In genomic region chr5:144963817-144964261, GRCm38 (mm10) we compare ENCODE assay signal across 8 mouse cellular contexts. TPM values are rescaled to one million over a fixed set of nuclear protein-coding genes. Genes with fewer than 3 reads are reported as not detected.
A peak's percentile ranks its signal among the peaks of the same experiment; 100 is the strongest.
DNase-seq lines count a peak whose midpoint lies in the region; ATAC-seq and TF ChIP-seq lines count a peak whose summit lies in the region.

No protein-coding gene starts in this region.

- TF ChIP-seq EP300 in ES-Bruce4 (IDR thresholded peaks at IDR 0.05; ENCODE audit: insufficient read depth, low read depth, low read length) = no peak

- TF ChIP-seq CTCF in ES-Bruce4 (IDR thresholded peaks at IDR 0.05; ENCODE audit: low read depth, low read length) = no peak
- TF ChIP-seq CTCF in lung, adult 2 months (IDR thresholded peaks at IDR 0.05; ENCODE audit: insufficient read depth, low read length) = no peak

- 0 out of 2 replicates have a peak overlapping the region, but pooled peaks have one; percentile 9 for H3K27ac ChIP-seq in ES-Bruce4 (ENCODE audit: insufficient read depth, low read length)
- peak overlapping the region; percentile 88 for H3K27ac ChIP-seq in forebrain, embryonic 15.5 days (replicated peaks)
- H3K27ac ChIP-seq in neural tube, embryonic 13.5 days (replicated peaks) = peak overlapping the region; percentile 69

- peak overlapping the region; percentile 63 for H3K4me3 ChIP-seq in ES-Bruce4 (ENCODE audit: low read depth, low read length)
- H3K4me3 ChIP-seq in forebrain, embryonic 15.5 days = peak overlapping the region; percentile 96
- H3K4me3 ChIP-seq in lung, adult 2 months (replicated peaks; ENCODE audit: extremely low read depth, low read depth, low read length) = peak overlapping the region; percentile 44
- peak overlapping the region; percentile 91 for H3K4me3 ChIP-seq in neural tube, embryonic 13.5 days

- TF ChIP-seq POLR2A in ES-Bruce4 (IDR thresholded peaks at IDR 0.05; ENCODE audit: insufficient read depth, low read length) = no peak
- 0 out of 2 replicates have a peak, but pooled peaks have one; percentile 9 for TF ChIP-seq POLR2A in lung, adult 2 months (IDR thresholded peaks at IDR 0.05; ENCODE audit: borderline replicate concordance, extremely low read depth, low read depth, low read length)

- no peak overlapping the region for H3K9ac ChIP-seq in ES-Bruce4 (ENCODE audit: low read depth, poor library complexity, severe bottlenecking)
- no peak overlapping the region for H3K9ac ChIP-seq in forebrain, embryonic 15.5 days (replicated peaks)
- peak overlapping the region; percentile 57 for H3K9ac ChIP-seq in neural tube, embryonic 13.5 days

- DNase-seq in brain, adult 2 months (ENCODE audit: low read depth, low spot score) = peak; percentile 85
- peak; percentile 45 for DNase-seq in heart, postnatal 25 days (ENCODE audit: low spot score)
- DNase-seq in kidney, postnatal 36 days = peak; percentile 61 to 76
- peak; percentile 58 for DNase-seq in lung, adult 2 months
- peak; percentile 66 for DNase-seq in thymus, postnatal 0 days (ENCODE audit: low spot score)

- peak; percentile 17; the same call in 1 of the 2 replicates for ATAC-seq in forebrain, embryonic 15.5 days (replicated peaks)
- ATAC-seq in neural tube, embryonic 13.5 days (ENCODE audit: low read depth) = 0 out of 2 replicates have a peak, but pooled peaks have one; percentile 2

- no peaks in the 10 kb centered on the region for H3K36me3 ChIP-seq in ES-Bruce4 (ENCODE audit: control insufficient read depth, insufficient read depth, low read length, poor library complexity, severe bottlenecking)
- no peaks in the 10 kb centered on the region for H3K36me3 ChIP-seq in forebrain, embryonic 15.5 days
- no peaks in the 10 kb centered on the region for H3K36me3 ChIP-seq in neural tube, embryonic 13.5 days

- 7% methylated on average over 13 of the region's 13 CpGs for WGBS in forebrain, embryonic 15.5 days
- WGBS in lung, adult 2 months = 5% methylated on average over 13 of the region's 13 CpGs
- WGBS in neural tube, embryonic 13.5 days = 9% methylated on average over 13 of the region's 13 CpGs

- intact Hi-C loops in heart, postnatal 25 days (cut with DNase I) = loop anchor here (5.0 kb wide), 2 partner anchors 37 to 52 kb away; no protein-coding TSS in a partner anchor

- no peaks in the 10 kb centered on the region for H3K9me3 ChIP-seq in ES-Bruce4 (replicated peaks; ENCODE audit: control insufficient read depth, insufficient read depth, low read length, poor library complexity, severe bottlenecking)
- no peaks in the 10 kb centered on the region for H3K9me3 ChIP-seq in forebrain, embryonic 15.5 days
- H3K9me3 ChIP-seq in neural tube, embryonic 13.5 days = no peaks in the 10 kb centered on the region

- H3K4me2 ChIP-seq in forebrain, embryonic 15.5 days (replicated peaks) = peak overlapping the region; percentile 71
- H3K4me2 ChIP-seq in neural tube, embryonic 13.5 days = peak overlapping the region; percentile 66

- peaks cover 2% of the 10 kb centered on the region for H3K4me1 ChIP-seq in ES-Bruce4 (ENCODE audit: control insufficient read depth, insufficient read depth, low read length)
- peaks cover 37% of the 10 kb centered on the region for H3K4me1 ChIP-seq in forebrain, embryonic 15.5 days
- H3K4me1 ChIP-seq in lung, adult 2 months (ENCODE audit: control insufficient read depth, insufficient read depth, low read length) = peaks cover 27% of the 10 kb centered on the region
- peaks cover 54% of the 10 kb centered on the region for H3K4me1 ChIP-seq in neural tube, embryonic 13.5 days (replicated peaks)

- no peaks in the 10 kb centered on the region for H3K27me3 ChIP-seq in ES-Bruce4 (ENCODE audit: control insufficient read depth, insufficient read depth, low read length, poor library complexity, severe bottlenecking)
- peaks cover 4% of the 10 kb centered on the region; the same call in 1 of the 2 replicates for H3K27me3 ChIP-seq in forebrain, embryonic 15.5 days
- peaks cover 4% of the 10 kb centered on the region for H3K27me3 ChIP-seq in neural tube, embryonic 13.5 days

RNA-seq across cellular contexts. Expression of gene Smurf1, which starts 1.8 kb away (rescaled TPM):
- polyA plus RNA-seq in ES-Bruce4 (2011; ENCODE audit: insufficient read depth, insufficient read length, low read depth, missing spikeins) = 18.4 and 19.7 TPM in 2 replicates
- 28.4 and 29.7 TPM in 2 replicates for polyA plus RNA-seq in forebrain, embryonic 15.5 days (2015; fragmentation: Nextera tagmentation; extraction: Ambion mirVana)
- 10 to 100 TPM; 21.9 to 27.6 TPM for total RNA-seq in heart, postnatal 25 days (2021)
- polyA plus RNA-seq in lung, adult 2 months (2012; rRNA removed) = 33.5 and 34.1 TPM in 2 replicates
- 25.3 and 25.8 TPM in 2 replicates for polyA plus RNA-seq in neural tube, embryonic 13.5 days (2015; fragmentation: Nextera tagmentation; extraction: Ambion mirVana)
- polyA plus RNA-seq in thymus, postnatal 0 days (2015; fragmentation: Nextera tagmentation; extraction: Ambion mirVana) = 7.7 and 10.0 TPM in 2 replicates

Comparison
In these comparisons a context has a peak if more than half of its experiments do, and no peak if none do; other contexts are left out.
1. Peak in every context shown above with its lines: DNase-seq, ATAC-seq, H3K4me3 ChIP-seq and H3K27ac ChIP-seq.
2. H3K27ac ChIP-seq: peak in every context shown above with its lines; median percentile 88 in forebrain, embryonic 15.5 days; 69 in neural tube, embryonic 13.5 days; 9 in ES-Bruce4.
3. H3K4me3 ChIP-seq: peak in every context shown above with its lines; median percentile 96 in forebrain, embryonic 15.5 days; 91 in neural tube, embryonic 13.5 days; 63 in ES-Bruce4; 44 in lung, adult 2 months.